Comparison of ENCODE assay signal across 18 mouse cellular contexts in the genomic region with DNA sequence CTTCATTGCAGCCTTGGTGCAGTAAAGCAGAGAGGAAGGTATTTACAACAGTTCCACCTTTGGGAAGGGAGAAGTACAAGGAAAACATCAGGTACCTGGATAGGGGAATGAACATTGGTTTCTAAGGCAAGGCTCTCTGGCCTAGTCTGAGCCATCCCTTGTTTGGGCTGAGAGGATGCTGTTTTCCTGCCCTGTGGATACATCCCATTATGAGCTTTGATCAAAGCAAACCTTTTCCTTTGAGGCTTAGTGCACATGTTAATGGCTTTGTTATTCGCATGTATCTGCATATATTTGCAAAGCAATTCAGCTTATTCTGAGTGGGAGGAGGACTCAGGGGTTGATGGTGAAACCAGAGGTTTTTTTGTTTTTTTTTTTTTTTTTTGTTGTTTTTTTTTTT.
"Had no signal": no experiment of that assay in that cellular context is flagged by ENCODE, and none has a peak within 500 bp of the region (broad histone marks: within the 10 kb centered on the region; RNA-seq: fewer than 3 reads in every experiment).

No protein-coding gene starts in this region.

- H3K4me2 ChIP-seq: liver, embryonic 11.5 days; liver, embryonic 13.5 days; liver, embryonic 15.5 days; lung, embryonic 15.5 days; neural tube, embryonic 13.5 days; neural tube, embryonic 15.5 days; stomach, embryonic 15.5 days had no signal

- ATAC-seq: liver, postnatal 0 days; lung, postnatal 0 days had no signal

- H3K4me3 ChIP-seq: liver, embryonic 13.5 days; liver, embryonic 15.5 days; lung, embryonic 15.5 days; midbrain, embryonic 10.5 days; myocyte; neural tube, embryonic 13.5 days; neural tube, embryonic 15.5 days; stomach, embryonic 15.5 days had no signal

- DNase-seq: liver, embryonic 13.5 days; liver, postnatal 0 days; lung, adult 2 months; lung, postnatal 14 days; lung, postnatal 36 days; right cerebral cortex, postnatal 14 days; thymus, postnatal 14 days; thymus, postnatal 36 days had no signal

- H3K36me3 ChIP-seq: liver, embryonic 13.5 days; liver, embryonic 15.5 days; lung, embryonic 15.5 days; midbrain, embryonic 10.5 days; neural tube, embryonic 13.5 days; neural tube, embryonic 15.5 days; stomach, embryonic 15.5 days had no signal

- H3K27me3 ChIP-seq: liver, embryonic 13.5 days; liver, embryonic 15.5 days; lung, embryonic 15.5 days; neural tube, embryonic 13.5 days; neural tube, embryonic 15.5 days; stomach, embryonic 15.5 days had no signal

- H3K9me3 ChIP-seq: liver, embryonic 13.5 days; liver, embryonic 15.5 days; lung, embryonic 15.5 days; midbrain, embryonic 10.5 days; neural tube, embryonic 13.5 days; neural tube, embryonic 15.5 days; stomach, embryonic 15.5 days had no signal

- H3K27ac ChIP-seq: liver, embryonic 13.5 days; liver, embryonic 15.5 days; lung, embryonic 15.5 days; midbrain, embryonic 10.5 days; neural tube, embryonic 13.5 days; neural tube, embryonic 15.5 days; stomach, embryonic 15.5 days; stomach, postnatal 0 days had no signal

- H3K9ac ChIP-seq: liver, embryonic 13.5 days; liver, embryonic 15.5 days; liver, postnatal 0 days; lung, embryonic 15.5 days; neural tube, embryonic 13.5 days; neural tube, embryonic 15.5 days; stomach, embryonic 15.5 days had no signal

- H3K4me1 ChIP-seq: liver, embryonic 13.5 days; liver, embryonic 15.5 days; lung, embryonic 15.5 days; midbrain, embryonic 10.5 days; neural tube, embryonic 15.5 days; stomach, embryonic 15.5 days had no signal
